Mouse (Mus musculus) intestine, embryonic 15.5 days (tissue): Measurements from ENCODE around the gene Pes1. TPM values are rescaled to one million over a fixed set of nuclear protein-coding genes. Genes with fewer than 3 reads are reported as not detected.

Experiments
- ATAC-seq: fragments of 200-750 bp; cut with Nextera tagmentation; 2 replicates; pipeline ENCODE4 v1.8.0; 2017; ENCODE audit warnings: moderate TSS enrichment, moderate library complexity
- H3K27ac ChIP-seq: fragments of 300-500 bp; sonication (generic); 2 replicates; pipeline ENCODE4 v1.5.1; 2015; ENCODE audit warnings: mild to moderate bottlenecking, inconsistent platforms
- H3K27me3 ChIP-seq: fragments of 300-500 bp; sonication (generic); replicated peaks from 2 replicates; pipeline ENCODE4 v1.6.1; 2015; ENCODE audit warnings: inconsistent platforms
- H3K36me3 ChIP-seq: fragments of 300-500 bp; sonication (generic); 2 replicates; pipeline ENCODE4 v1.6.1; 2015; ENCODE audit warnings: inconsistent platforms
- H3K4me1 ChIP-seq: fragments of 300-500 bp; sonication (generic); replicated peaks from 2 replicates; pipeline ENCODE4 v1.6.1; 2015; ENCODE audit warnings: inconsistent platforms
- H3K4me2 ChIP-seq: fragments of 300-500 bp; sonication (generic); replicated peaks from 2 replicates; pipeline ENCODE4 v1.6.1; 2015; ENCODE audit warnings: mild to moderate bottlenecking, inconsistent platforms
- H3K4me3 ChIP-seq: fragments of 300-500 bp; sonication (generic); replicated peaks from 2 replicates; pipeline ENCODE4 v1.5.1; 2015; ENCODE audit warnings: inconsistent platforms
- H3K9ac ChIP-seq: fragments of 300-500 bp; sonication (generic); 2 replicates; pipeline ENCODE4 v1.6.1; 2015; ENCODE audit warnings: inconsistent platforms
- H3K9me3 ChIP-seq: fragments of 300-500 bp; sonication (generic); 2 replicates; pipeline ENCODE4 v1.6.1; 2016; ENCODE audit warnings: inconsistent platforms
- WGBS: fragments of 180-500 bp; shearing (Covaris S2); methylation state at CpG from one replicate; pipeline ENCODE4 v1.1.7; 2015; 5-methylcytosine and 5-hydroxymethylcytosine counted together
- polyA plus RNA-seq: library from polyadenylated mRNA; unstranded; fragments of >200 nt; fragmentation: Nextera tagmentation; extraction: Ambion mirVana; gene quantifications from 2 replicates; pipeline ENCODE4 v1.2.1, GENCODE M21; 2015

The Pes1 gene
- polyA plus RNA-seq, 1 experiment from 2014 or later: 84.1 TPM

DNA sequence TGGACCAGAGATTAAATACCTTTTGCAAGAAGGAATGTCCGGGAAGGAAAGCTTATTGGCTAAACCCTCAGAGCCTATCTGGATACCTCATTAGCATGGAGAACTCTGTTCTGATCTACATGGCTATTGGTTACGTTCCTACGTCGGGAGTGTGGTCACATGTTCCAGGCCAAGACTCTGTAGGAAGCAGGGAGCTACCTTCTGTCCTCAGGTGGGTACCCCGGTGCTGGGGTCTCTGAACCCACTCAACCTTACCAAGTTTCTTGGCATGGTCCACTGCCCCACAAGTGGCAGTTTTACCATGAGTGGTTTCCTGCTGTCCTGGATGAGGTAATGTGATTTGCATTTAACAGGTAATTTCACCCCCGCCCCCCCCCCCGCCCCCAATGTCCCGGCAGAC, 63.3 kb downstream of the Pes1 start:
- Histone ChIP-seq H3K9ac (no peak overlapping the region), H3K4me1 (no peaks in the 10 kb centered on the region), H3K9me3 (no peaks in the 10 kb centered on the region), H3K27me3 (no peaks in the 10 kb centered on the region; the same call in 1 of the 2 replicates), H3K4me3 (no peak overlapping the region), H3K4me2 (no peak overlapping the region), H3K36me3 (no peaks in the 10 kb centered on the region), H3K27ac (no peak overlapping the region)
- 70% methylated on average over 8 of the region's 8 CpGs for WGBS
- no peak for ATAC-seq

DNA sequence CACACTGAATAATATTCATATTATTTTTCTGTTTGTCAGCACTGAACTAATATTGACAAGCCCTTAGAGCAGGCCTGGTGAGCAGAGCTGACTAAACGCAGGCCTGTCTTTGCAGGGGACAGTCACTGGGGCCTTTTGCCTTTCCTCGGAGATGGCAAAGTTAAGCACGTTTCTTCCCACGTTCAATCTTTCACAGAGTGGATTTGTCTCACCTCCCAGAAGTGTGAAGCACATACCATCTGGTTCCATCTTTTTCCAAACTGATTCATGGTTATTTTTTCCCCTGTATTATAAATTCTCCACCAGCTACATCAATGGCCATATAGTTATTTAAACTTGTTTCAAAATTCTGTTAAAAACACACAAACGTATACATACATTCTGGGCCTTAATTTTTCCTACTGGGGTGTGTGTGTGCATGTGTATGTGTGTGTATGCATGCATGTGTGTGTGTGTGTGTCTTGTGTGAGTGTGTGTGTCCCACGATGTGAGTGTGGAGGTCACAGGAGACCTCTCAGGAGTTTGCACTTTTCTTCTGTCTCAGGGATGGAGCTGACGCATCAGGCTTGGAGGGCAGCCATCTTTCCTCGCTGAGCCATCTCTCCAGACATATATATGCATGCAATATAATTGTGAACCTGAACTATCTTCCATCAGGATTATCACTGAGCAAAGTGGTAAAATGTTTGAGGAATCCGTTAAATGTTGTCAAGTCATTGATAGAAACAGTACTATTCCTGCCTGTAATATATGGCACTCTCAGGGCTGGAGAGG, 64.0 kb downstream of the Pes1 start:
- 71% methylated on average over 9 of the region's 9 CpGs for WGBS
- ATAC-seq: no peak

DNA sequence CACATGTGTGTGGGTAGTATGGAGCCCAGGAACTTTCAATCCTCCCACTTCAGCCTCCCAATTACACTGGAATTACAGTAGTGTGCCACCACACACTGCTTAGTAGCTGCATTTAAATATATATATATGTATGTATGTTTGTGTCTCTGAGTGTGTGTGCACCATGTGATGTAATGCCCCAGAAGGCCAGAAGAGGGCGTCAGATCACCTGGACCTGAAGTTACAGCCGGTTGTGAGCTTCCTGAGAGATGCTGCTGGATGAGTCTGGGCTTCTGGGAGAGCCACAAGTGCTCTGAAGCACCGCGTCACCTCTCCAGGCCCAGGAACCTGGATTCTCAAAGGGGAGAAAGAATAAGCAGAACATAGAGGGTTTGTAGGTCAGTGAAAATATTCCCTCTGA, 65.6 kb downstream of the Pes1 start:
- Histone ChIP-seq H3K27ac (no peak overlapping the region), H3K36me3 (no peaks in the 10 kb centered on the region), H3K4me3 (no peak overlapping the region), H3K27me3 (no peaks in the 10 kb centered on the region; the same call in 1 of the 2 replicates), H3K9ac (no peak overlapping the region), H3K4me2 (no peak overlapping the region), H3K9me3 (no peaks in the 10 kb centered on the region), H3K4me1 (no peaks in the 10 kb centered on the region)
- no peak for ATAC-seq
- WGBS: 63% methylated on average over 4 of the region's 4 CpGs

More for the DNA sequence above, 64.0 kb downstream of the Pes1 start:
- no peak overlapping the region for H3K9ac ChIP-seq
- no peaks in the 10 kb centered on the region for H3K9me3 ChIP-seq
- H3K4me1 ChIP-seq: no peaks in the 10 kb centered on the region
- no peaks in the 10 kb centered on the region; the same call in 1 of the 2 replicates for H3K27me3 ChIP-seq
- H3K4me2 ChIP-seq: no peak overlapping the region
- H3K27ac ChIP-seq: no peak overlapping the region
- no peak overlapping the region for H3K4me3 ChIP-seq
- H3K36me3 ChIP-seq: no peaks in the 10 kb centered on the region

Other genes starting within 250 kb of the Pes1 start
- gene Osbp2, start 100.1 kb upstream of the Pes1 start, polyA plus RNA-seq: 0.50 and 1.1 TPM in 2 replicates
- 0.27 and 0.29 TPM in 2 replicates for gene 4921536K21Rik, start 68.9 kb upstream of the Pes1 start, polyA plus RNA-seq
- gene Dusp18, start 68.7 kb upstream of the Pes1 start, polyA plus RNA-seq: 6.4 and 7.0 TPM in 2 replicates
- gene Slc35e4, start 49.3 kb upstream of the Pes1 start, polyA plus RNA-seq: 3.2 and 3.4 TPM in 2 replicates
- gene Tcn2, start 31.8 kb upstream of the Pes1 start, polyA plus RNA-seq: 57.5 and 63.7 TPM in 2 replicates
- not detected in 2 replicates for gene 4930556J24Rik, start 12.8 kb downstream of the Pes1 start, polyA plus RNA-seq
- 26.0 and 27.0 TPM in 2 replicates for gene Gal3st1, start 19.7 kb downstream of the Pes1 start, polyA plus RNA-seq
- 0.52 and 0.63 TPM in 2 replicates for gene Sec14l4, start 67.5 kb downstream of the Pes1 start, polyA plus RNA-seq
- not detected in 2 replicates for gene Sec14l3, start 100.9 kb downstream of the Pes1 start, polyA plus RNA-seq
- 32.2 and 37.0 TPM in 2 replicates for gene Mtfp1, start 131.5 kb downstream of the Pes1 start, polyA plus RNA-seq
- 1.4 and 1.7 TPM in 2 replicates for gene Sec14l2, start 159.4 kb downstream of the Pes1 start, polyA plus RNA-seq
- 20.2 and 21.8 TPM in 2 replicates for gene Rnf215, start 171.2 kb downstream of the Pes1 start, polyA plus RNA-seq
- gene Ccdc157, start 196.3 kb downstream of the Pes1 start, polyA plus RNA-seq: 3.7 and 3.8 TPM in 2 replicates
- gene Sf3a1, start 196.4 kb downstream of the Pes1 start, polyA plus RNA-seq: 43.8 and 47.1 TPM in 2 replicates
- 32.3 and 32.4 TPM in 2 replicates for gene Tbc1d10a, start 222.8 kb downstream of the Pes1 start, polyA plus RNA-seq